Mouse (Mus musculus): Measurements from ENCODE around the gene Csgalnact2. TPM values are rescaled to one million over a fixed set of nuclear protein-coding genes. Genes with fewer than 3 reads are reported as not detected.
A peak's percentile ranks its signal among the peaks of the same experiment; 100 is the strongest.

Csgalnact2 gene
- polyA plus RNA-seq (2012; rRNA removed) = 3.0 and 4.5 TPM in 2 replicates
- polyA plus RNA-seq (2014; fragmentation: Nextera tagmentation; extraction: Ambion mirVana) = 8.5 and 8.6 TPM in 2 replicates

DNA sequence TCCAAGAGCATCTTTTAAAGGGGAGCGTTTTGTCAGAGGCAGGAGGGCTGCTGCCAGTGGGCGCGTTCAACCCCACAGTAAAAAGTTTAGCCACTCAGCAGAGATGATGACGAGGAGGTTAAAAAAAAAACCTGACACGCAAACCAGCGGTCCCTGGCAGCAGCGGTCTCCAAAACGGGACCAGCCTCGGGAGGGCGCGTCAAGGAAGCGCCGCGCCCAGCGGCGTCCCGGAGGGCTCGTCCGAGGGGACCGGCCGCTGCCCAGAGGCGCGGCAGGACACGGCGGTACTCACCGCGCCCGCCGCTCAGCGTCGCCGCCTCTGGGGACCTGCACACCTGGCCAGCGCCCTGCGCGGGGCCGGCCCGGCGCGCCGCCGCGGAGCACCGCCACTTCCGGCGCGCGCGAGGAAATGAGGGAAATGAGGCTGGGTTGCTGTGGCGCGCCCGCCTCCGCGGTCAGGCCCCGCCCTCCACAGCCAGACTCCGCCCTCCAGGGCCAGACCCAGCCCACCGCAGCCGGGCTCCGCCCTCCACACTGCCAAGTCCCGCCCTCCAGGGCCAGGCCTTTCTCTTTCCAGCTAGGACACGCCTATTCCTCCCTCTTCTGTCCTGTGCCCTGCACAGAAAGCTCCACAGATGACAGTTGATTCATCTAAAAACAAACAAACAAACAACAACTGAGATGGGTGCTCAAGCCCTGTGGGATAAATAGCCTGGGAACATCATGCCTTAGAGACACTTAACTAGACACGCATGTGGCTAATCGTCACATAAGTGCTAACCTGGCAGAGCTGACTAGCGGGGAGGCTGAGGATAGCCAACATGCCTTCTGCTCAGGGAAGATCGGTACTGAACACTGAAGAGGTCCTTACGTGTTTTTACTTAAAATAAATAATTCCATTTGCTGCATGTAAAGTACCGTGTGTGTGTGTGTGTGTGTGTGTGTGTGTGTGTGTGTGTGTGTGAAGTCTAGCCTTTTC lies at the start of gene Csgalnact2:
Gene Csgalnact2 (minus strand): TSS at position 410 of the 979 bp plus-strand sequence.
- peak within 1 kb of the TSS; percentile 74 for H3K4me2 ChIP-seq (ENCODE audit: low read depth)
- WGBS (ENCODE audit: insufficient replicate concordance) = 5% methylated on average over 58 of the region's 66 CpGs
- peaks cover 5 to 14% of the 10 kb centered on the region in 2 experiments for H3K4me1 ChIP-seq (replicated peaks; ENCODE audit: control insufficient read depth in 2 of 2, insufficient read depth in 2 of 2, low read length in 1 of 2)
- H3K27ac ChIP-seq = peak within 1 kb of the TSS; percentile 9
- H3K9me3 ChIP-seq (ENCODE audit: control insufficient read depth, low read length) = no peaks in the 10 kb centered on the region
- DNase-seq (ENCODE audit: low read depth in 3 of 3, low spot score in 3 of 3) (peak; percentile 72 to 77 (median 77)), ATAC-seq (ENCODE audit: insufficient read depth) (peak; percentile 96)
- peak within 1 kb of the TSS; percentile 73 to 81 for H3K4me3 ChIP-seq (ENCODE audit: insufficient read depth in 1 of 2, low read depth in 2 of 2, low read length in 2 of 2)
- H3K9ac ChIP-seq (replicated peaks) = peak within 1 kb of the TSS; percentile 56
- H3K27me3 ChIP-seq (ENCODE audit: control insufficient read depth, insufficient read depth, low read length) = no peaks in the 10 kb centered on the region
- TF ChIP-seq EP300 (IDR thresholded peaks at IDR 0.05; ENCODE audit: low read depth) = no peak
- no peak for TF ChIP-seq CTCF (IDR thresholded peaks at IDR 0.05; ENCODE audit: low read depth)
- no peaks in the 10 kb centered on the region for H3K36me3 ChIP-seq (replicated peaks; ENCODE audit: control insufficient read depth, insufficient read depth, low read depth)

DNA sequence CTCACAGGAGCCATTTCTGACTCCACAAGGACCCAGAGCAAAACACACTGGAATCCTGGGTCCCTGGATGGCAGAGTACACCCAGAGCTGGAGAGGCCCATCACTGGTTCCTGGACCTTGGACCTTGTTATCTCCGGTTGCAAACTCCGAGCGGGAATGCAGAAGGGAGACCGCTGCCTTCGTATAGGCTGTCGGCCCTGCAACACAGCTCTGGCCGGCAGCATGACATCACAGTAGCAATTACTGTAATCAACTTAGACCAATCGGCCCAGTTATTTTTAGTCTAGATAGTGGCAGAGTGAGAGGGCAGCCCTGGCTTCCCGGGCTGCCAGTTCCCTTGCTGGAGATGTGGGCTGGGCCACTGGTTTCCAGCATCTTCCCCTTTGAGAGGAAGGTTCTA lies 49.7 kb upstream of the Csgalnact2 start:
- no peak overlapping the region for H3K9ac ChIP-seq (replicated peaks)
- H3K4me3 ChIP-seq (ENCODE audit: insufficient read depth in 1 of 2, low read depth in 2 of 2, low read length in 2 of 2) = no peak overlapping the region
- ATAC-seq (ENCODE audit: insufficient read depth) = no peak
- H3K4me2 ChIP-seq (ENCODE audit: low read depth) = no peak overlapping the region
- peaks cover 0 to 9% of the 10 kb centered on the region in 2 experiments; a peak in 2 of 4 replicates for H3K4me1 ChIP-seq (replicated peaks; ENCODE audit: control insufficient read depth in 2 of 2, insufficient read depth in 2 of 2, low read length in 1 of 2)
- WGBS (ENCODE audit: insufficient replicate concordance) = 45% methylated on average over 9 of the region's 9 CpGs
- DNase-seq (ENCODE audit: low read depth in 3 of 3, low spot score in 3 of 3) = peak in 1 of 3 experiments; percentile 4
- peaks cover 3% of the 10 kb centered on the region; the same call in 1 of the 2 replicates for H3K27me3 ChIP-seq (ENCODE audit: control insufficient read depth, insufficient read depth, low read length)
- TF ChIP-seq CTCF (IDR thresholded peaks at IDR 0.05; ENCODE audit: low read depth) = no peak
- H3K27ac ChIP-seq = no peak overlapping the region
- no peaks in the 10 kb centered on the region for H3K36me3 ChIP-seq (replicated peaks; ENCODE audit: control insufficient read depth, insufficient read depth, low read depth)
- H3K9me3 ChIP-seq (ENCODE audit: control insufficient read depth, low read length) = no peaks in the 10 kb centered on the region

DNA sequence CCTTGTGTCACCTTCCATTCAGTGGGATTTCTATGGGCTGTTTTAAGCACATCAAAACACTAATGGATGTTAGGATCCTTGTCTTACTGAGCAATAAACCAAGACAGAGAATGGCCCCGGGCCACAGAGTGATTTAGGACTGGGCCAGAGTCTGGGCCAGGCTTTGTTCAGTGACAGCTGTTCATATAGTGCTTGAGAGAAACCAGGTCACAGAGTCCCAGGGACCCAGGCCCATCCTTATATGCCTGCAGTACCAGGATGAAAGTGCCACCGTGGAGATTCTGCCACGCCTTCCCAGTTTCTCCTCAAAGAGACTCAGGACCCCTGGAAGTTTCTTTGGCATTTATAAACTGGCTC lies 48.3 kb upstream of the Csgalnact2 start:
- Histone ChIP-seq H3K4me1 (replicated peaks; ENCODE audit: control insufficient read depth in 2 of 2, insufficient read depth in 2 of 2, low read length in 1 of 2) (peaks cover 0 to 9% of the 10 kb centered on the region in 2 experiments; a peak in 2 of 4 replicates), H3K27me3 (ENCODE audit: control insufficient read depth, insufficient read depth, low read length) (no peaks in the 10 kb centered on the region), H3K4me2 (ENCODE audit: low read depth) (no peak overlapping the region), H3K36me3 (replicated peaks; ENCODE audit: control insufficient read depth, insufficient read depth, low read depth) (no peaks in the 10 kb centered on the region), H3K9me3 (ENCODE audit: control insufficient read depth, low read length) (no peaks in the 10 kb centered on the region), H3K9ac (replicated peaks) (no peak overlapping the region), H3K4me3 (ENCODE audit: insufficient read depth in 1 of 2, low read depth in 2 of 2, low read length in 2 of 2) (no peak overlapping the region), H3K27ac (no peak overlapping the region)
- TF ChIP-seq CTCF (IDR thresholded peaks at IDR 0.05; ENCODE audit: low read depth) (no peak), EP300 (IDR thresholded peaks at IDR 0.05; ENCODE audit: low read depth) (no peak)
- DNase-seq (ENCODE audit: low read depth in 3 of 3, low spot score in 3 of 3) (no peak), ATAC-seq (ENCODE audit: insufficient read depth) (no peak)
- WGBS (ENCODE audit: insufficient replicate concordance) = 62% methylated on average over 3 of the region's 3 CpGs

DNA sequence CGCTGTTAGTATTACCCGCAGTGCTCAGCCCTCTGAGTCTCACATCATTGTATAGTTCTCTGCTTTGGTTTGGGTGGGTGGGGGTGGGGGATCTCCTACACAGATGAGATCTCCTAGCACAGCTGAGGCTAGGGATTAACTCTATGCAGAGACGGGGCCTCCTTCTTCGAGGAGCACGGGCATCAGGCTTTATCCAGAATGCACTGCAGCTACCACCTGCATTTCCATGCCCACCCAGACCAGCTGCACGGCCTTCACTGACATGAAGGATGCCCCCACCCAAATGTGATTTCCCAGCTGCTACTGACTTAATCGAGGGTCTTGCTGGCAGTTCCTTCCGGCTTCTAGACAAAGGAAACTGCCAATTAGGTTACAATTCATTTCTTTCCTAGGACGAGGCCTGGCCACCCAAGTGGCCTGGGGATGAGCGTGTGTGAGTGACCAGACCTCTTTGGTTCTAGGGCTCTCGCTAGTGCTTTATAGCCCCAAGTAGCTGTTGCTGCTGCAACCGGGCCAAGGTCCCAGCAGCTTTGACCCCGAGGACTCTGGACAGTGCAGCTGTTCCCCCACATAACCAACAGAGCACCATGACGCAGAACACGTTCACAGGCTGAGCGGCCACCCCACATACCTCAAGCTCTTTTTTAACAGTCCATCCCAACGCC lies 47.8 kb upstream of the Csgalnact2 start:
- H3K27ac ChIP-seq = no peak overlapping the region
- 58% methylated on average over 17 of the region's 17 CpGs for WGBS (ENCODE audit: insufficient replicate concordance)
- no peaks in the 10 kb centered on the region for H3K9me3 ChIP-seq (ENCODE audit: control insufficient read depth, low read length)
- peaks cover 0 to 9% of the 10 kb centered on the region in 2 experiments; a peak in 2 of 4 replicates for H3K4me1 ChIP-seq (replicated peaks; ENCODE audit: control insufficient read depth in 2 of 2, insufficient read depth in 2 of 2, low read length in 1 of 2)
- H3K4me2 ChIP-seq (ENCODE audit: low read depth) = no peak overlapping the region
- TF ChIP-seq EP300 (IDR thresholded peaks at IDR 0.05; ENCODE audit: low read depth) (no peak), CTCF (IDR thresholded peaks at IDR 0.05; ENCODE audit: low read depth) (no peak)
- H3K9ac ChIP-seq (replicated peaks) = no peak overlapping the region
- no peak overlapping the region for H3K4me3 ChIP-seq (ENCODE audit: insufficient read depth in 1 of 2, low read depth in 2 of 2, low read length in 2 of 2)
- ATAC-seq (ENCODE audit: insufficient read depth) (no peak), DNase-seq (ENCODE audit: low read depth in 3 of 3, low spot score in 3 of 3) (no peak)
- H3K36me3 ChIP-seq (replicated peaks; ENCODE audit: control insufficient read depth, insufficient read depth, low read depth) = no peaks in the 10 kb centered on the region
- no peaks in the 10 kb centered on the region for H3K27me3 ChIP-seq (ENCODE audit: control insufficient read depth, insufficient read depth, low read length)

DNA sequence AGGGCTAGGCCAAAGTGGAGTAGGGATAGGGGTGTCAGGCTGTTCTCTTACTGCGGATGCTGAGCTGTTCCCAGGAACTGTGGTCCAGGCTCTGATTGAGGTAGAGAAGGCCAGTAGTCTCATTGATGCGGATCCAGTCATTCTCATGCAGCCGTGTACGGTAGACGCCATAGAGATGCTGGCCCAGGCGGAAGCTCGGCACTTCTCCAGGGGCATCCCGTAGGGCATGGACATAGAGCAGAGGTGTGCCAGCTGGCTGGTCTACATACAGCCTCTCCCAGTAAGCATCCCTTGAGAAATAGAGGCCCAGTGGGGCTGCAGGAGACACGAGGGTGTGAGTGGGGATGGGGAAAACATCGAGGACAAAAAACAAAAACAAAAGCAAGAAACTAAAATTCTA lies 45.2 kb upstream of the Csgalnact2 start:
- WGBS (ENCODE audit: insufficient replicate concordance) = 78% methylated on average over 10 of the region's 10 CpGs
- no peak for DNase-seq (ENCODE audit: low read depth in 3 of 3, low spot score in 3 of 3)

More for the DNA sequence above, 45.2 kb upstream of the Csgalnact2 start:
- H3K36me3 ChIP-seq (replicated peaks; ENCODE audit: control insufficient read depth, insufficient read depth, low read depth) = no peaks in the 10 kb centered on the region
- ATAC-seq (ENCODE audit: insufficient read depth) = no peak
- no peaks in the 10 kb centered on the region for H3K27me3 ChIP-seq (ENCODE audit: control insufficient read depth, insufficient read depth, low read length)
- H3K9me3 ChIP-seq (ENCODE audit: control insufficient read depth, low read length) = no peaks in the 10 kb centered on the region
- no peak overlapping the region for H3K9ac ChIP-seq (replicated peaks)
- peaks cover 0 to 6% of the 10 kb centered on the region in 2 experiments; a peak in 1 of 4 replicates for H3K4me1 ChIP-seq (replicated peaks; ENCODE audit: control insufficient read depth in 2 of 2, insufficient read depth in 2 of 2, low read length in 1 of 2)
- H3K4me2 ChIP-seq (ENCODE audit: low read depth) = no peak overlapping the region
- H3K27ac ChIP-seq = no peak overlapping the region
- H3K4me3 ChIP-seq (ENCODE audit: insufficient read depth in 1 of 2, low read depth in 2 of 2, low read length in 2 of 2) = no peak overlapping the region
- TF ChIP-seq CTCF (IDR thresholded peaks at IDR 0.05; ENCODE audit: low read depth) (no peak), EP300 (IDR thresholded peaks at IDR 0.05; ENCODE audit: low read depth) (no peak)

All from liver, embryonic 14.5 days (tissue).